Mouse (Mus musculus) brain, embryonic 14.5 days (tissue): ENCODE measurements at regions not wholly inside any gene's neighbourhood (a gene's known extent, or its start where the extent isn't known, plus 50 kb on each side); places are given as distances from the start of the nearest gene placed in this dataset.

Experiments
- CTCF ChIP-seq: fragments of 200-500 bp; IDR thresholded peaks from 2 replicates; pipeline ENCODE4 v1.5.1; 2012; ENCODE audit warnings: inconsistent platforms, mild to moderate bottlenecking, moderate library complexity, borderline replicate concordance; ENCODE audit not compliant: insufficient read depth, insufficient read length; ENCODE audit errors: extremely low read depth
- POLR2A ChIP-seq: fragments of 200-500 bp; IDR thresholded peaks from 2 replicates; pipeline ENCODE4 v1.6.1; 2012; ENCODE audit warnings: mild to moderate bottlenecking, inconsistent platforms, borderline replicate concordance; ENCODE audit not compliant: poor library complexity, insufficient read depth, insufficient read length, severe bottlenecking; ENCODE audit errors: extremely low read depth

GRCm38 (mm10) chr17:47978404-47979030, 54.1 kb upstream of the Foxp4 start:
- no peak for TF ChIP-seq CTCF
- TF ChIP-seq POLR2A, result no peak
